18 mouse cellular contexts compared by ENCODE assay signal in the genomic region with DNA sequence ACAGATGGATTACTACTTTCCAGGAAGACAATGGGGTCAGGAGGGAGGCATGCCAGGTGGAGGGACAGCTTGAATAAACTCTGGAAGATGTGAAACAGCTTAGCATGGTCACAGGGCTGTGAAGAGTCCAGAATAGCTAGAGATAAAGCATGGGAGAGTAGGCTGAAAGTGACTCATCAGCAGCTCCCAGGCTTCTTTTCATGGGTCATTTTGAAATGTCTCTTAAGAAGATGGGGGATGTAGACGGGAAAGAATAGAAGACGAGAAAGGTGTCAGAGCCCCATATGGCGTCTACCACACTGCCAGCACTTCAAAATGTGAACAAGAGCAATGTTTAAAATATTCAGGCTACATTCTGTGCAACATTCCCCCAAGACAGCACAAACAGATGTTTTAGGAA.
DNase-seq lines count a peak whose midpoint lies in the region; ATAC-seq and TF ChIP-seq lines count a peak whose summit lies in the region.
"Had no signal": no experiment of that assay in that cellular context is flagged by ENCODE, and none has a peak within 500 bp of the region (broad histone marks: within the 10 kb centered on the region; RNA-seq: fewer than 3 reads in every experiment).

No protein-coding gene starts in this region.

- H3K4me2 ChIP-seq in lung, postnatal 0 days (replicated peaks; ENCODE audit: low read depth, low read length): no peak overlapping the region
- H3K4me2 ChIP-seq in forebrain, postnatal 0 days (ENCODE audit: low read depth): no peak overlapping the region
- H3K4me2 ChIP-seq: heart, embryonic 13.5 days; intestine, embryonic 15.5 days; liver, embryonic 12.5 days had no signal

- no peaks in the 10 kb centered on the region for H3K36me3 ChIP-seq in lung, postnatal 0 days (ENCODE audit: insufficient read depth, low read length)
- no peaks in the 10 kb centered on the region for H3K36me3 ChIP-seq in forebrain, postnatal 0 days (ENCODE audit: insufficient read depth)
- H3K36me3 ChIP-seq: heart, embryonic 13.5 days; hindbrain, embryonic 10.5 days; intestine, embryonic 15.5 days; liver, embryonic 12.5 days had no signal

- WGBS in lung, postnatal 0 days: 55% methylated on average over 3 of the region's 3 CpGs
- WGBS in forebrain, postnatal 0 days: 59% methylated on average over 3 of the region's 3 CpGs
- WGBS in olfactory bulb, adult 2 months: 33% methylated on average over 3 of the region's 3 CpGs

- H3K27me3 ChIP-seq in lung, postnatal 0 days (replicated peaks; ENCODE audit: insufficient read depth, low read length): no peaks in the 10 kb centered on the region
- H3K27me3 ChIP-seq in forebrain, postnatal 0 days (ENCODE audit: insufficient read depth, low read length): no peaks in the 10 kb centered on the region
- H3K27me3 ChIP-seq: CH12.LX; heart, embryonic 13.5 days; intestine, embryonic 15.5 days; liver, embryonic 12.5 days had no signal

- no peak for TF ChIP-seq POLR2A in olfactory bulb, adult 2 months (IDR thresholded peaks at IDR 0.05; ENCODE audit: insufficient read depth, low read depth, low read length)

- H3K9ac ChIP-seq in lung, postnatal 0 days (replicated peaks; ENCODE audit: low read depth): no peak overlapping the region
- H3K9ac ChIP-seq in forebrain, postnatal 0 days: no peak overlapping the region
- H3K9ac ChIP-seq: heart, embryonic 13.5 days; intestine, embryonic 15.5 days; liver, embryonic 12.5 days had no signal

- H3K4me1 ChIP-seq in lung, postnatal 0 days (ENCODE audit: insufficient read depth, low read depth, low read length): no peaks in the 10 kb centered on the region
- no peaks in the 10 kb centered on the region for H3K4me1 ChIP-seq in forebrain, postnatal 0 days (ENCODE audit: insufficient read depth)
- H3K4me1 ChIP-seq in olfactory bulb, adult 2 months (ENCODE audit: control insufficient read depth, insufficient read depth, low read length): peaks cover 2% of the 10 kb centered on the region; the same call in 1 of the 2 replicates
- H3K4me1 ChIP-seq: hindbrain, embryonic 10.5 days; liver, embryonic 12.5 days had no signal

- TF ChIP-seq CTCF in lung, postnatal 0 days (IDR thresholded peaks at IDR 0.05): no peak
- no peak for TF ChIP-seq CTCF in forebrain, postnatal 0 days (IDR thresholded peaks at IDR 0.05; ENCODE audit: low read depth)
- no peak for TF ChIP-seq CTCF in olfactory bulb, adult 2 months (IDR thresholded peaks at IDR 0.05; ENCODE audit: insufficient read depth, low read depth, low read length)

- no peak overlapping the region for H3K4me3 ChIP-seq in lung, postnatal 0 days (ENCODE audit: low read depth, low read length)
- H3K4me3 ChIP-seq in forebrain, postnatal 0 days (ENCODE audit: low read depth, low read length): no peak overlapping the region
- no peak overlapping the region for H3K4me3 ChIP-seq in olfactory bulb, adult 2 months (ENCODE audit: insufficient read depth, low read depth, low read length)
- H3K4me3 ChIP-seq: heart, embryonic 13.5 days; hindbrain, embryonic 10.5 days; intestine, embryonic 15.5 days; liver, embryonic 12.5 days; myocyte had no signal

- no peak overlapping the region for H3K27ac ChIP-seq in lung, postnatal 0 days (ENCODE audit: low read length)
- H3K27ac ChIP-seq in forebrain, postnatal 0 days (ENCODE audit: low read depth, low read length): no peak overlapping the region
- H3K27ac ChIP-seq in olfactory bulb, adult 2 months (ENCODE audit: insufficient read depth, low read depth, low read length): peak overlapping the region; percentile 40; the same call in 1 of the 2 replicates
- H3K27ac ChIP-seq: heart, embryonic 13.5 days; hindbrain, embryonic 10.5 days; intestine, embryonic 15.5 days; liver, embryonic 12.5 days; stomach, postnatal 0 days had no signal

- no peak for TF ChIP-seq EP300 in lung, postnatal 0 days (IDR thresholded peaks at IDR 0.05)

- peak; percentile 22 for DNase-seq in lung, postnatal 0 days (ENCODE audit: low spot score)
- no peak for DNase-seq in lung, postnatal 4 days
- DNase-seq in cerebellum, adult 8-10 months: peak; percentile 19
- DNase-seq in forebrain, postnatal 0 days: peak; percentile 36
- DNase-seq in adrenal gland, adult (ENCODE audit: inconsistent age in 2 of 2, low spot score in 1 of 2): no peak
- DNase-seq in urinary bladder, adult 2 months (ENCODE audit: low spot score): no peak
- DNase-seq in gastrocnemius, postnatal 4 days (ENCODE audit: low spot score in 2 of 2): no peak
- DNase-seq: kidney, postnatal 4 days; lung, postnatal 10 days; thymus, postnatal 4 days had no signal

- peak; percentile 14; the same call in 1 of the 2 replicates for ATAC-seq in lung, postnatal 0 days
- peak; percentile 58 for ATAC-seq in forebrain, postnatal 0 days
- ATAC-seq: intestine, embryonic 15.5 days; liver, embryonic 12.5 days had no signal

- H3K9me3 ChIP-seq in lung, postnatal 0 days (ENCODE audit: low read length): no peaks in the 10 kb centered on the region
- no peaks in the 10 kb centered on the region for H3K9me3 ChIP-seq in forebrain, postnatal 0 days (ENCODE audit: low read length)
- H3K9me3 ChIP-seq: heart, embryonic 13.5 days; hindbrain, embryonic 10.5 days; intestine, embryonic 15.5 days; liver, embryonic 12.5 days had no signal

Comparison
In these comparisons a context has a peak if more than half of its experiments do, and no peak if none do; other contexts are left out.
1. DNase-seq: peak in lung, postnatal 0 days (single experiment), cerebellum, adult 8-10 months (single experiment) and forebrain, postnatal 0 days (single experiment); none in lung, postnatal 4 days (0 of 2), adrenal gland, adult (0 of 2), urinary bladder, adult 2 months (single experiment) and gastrocnemius, postnatal 4 days (0 of 2).